Comparison of ENCODE assay signal across 8 mouse cellular contexts in genomic region chr10:43451848-43452662, GRCm38 (mm10). TPM values are rescaled to one million over a fixed set of nuclear protein-coding genes. Genes with fewer than 3 reads are reported as not detected.
DNase-seq lines count a peak whose midpoint lies in the region; ATAC-seq and TF ChIP-seq lines count a peak whose summit lies in the region.

No protein-coding gene starts in this region.

- H3K4me2 ChIP-seq in heart, embryonic 12.5 days: peak overlapping the region; percentile 57
- peak overlapping the region; percentile 30 for H3K4me2 ChIP-seq in kidney, postnatal 0 days (ENCODE audit: low read length)

- H3K27ac ChIP-seq in heart, embryonic 12.5 days (ENCODE audit: poor library complexity, severe bottlenecking): no peak overlapping the region
- no peak overlapping the region for H3K27ac ChIP-seq in kidney, postnatal 0 days
- H3K27ac ChIP-seq in liver, adult 2 months (replicated peaks; ENCODE audit: insufficient read depth, low read depth, low read length): no peak overlapping the region

- H3K79me2 ChIP-seq in liver, adult 2 months (ENCODE audit: control insufficient read depth, insufficient read depth, low read length): no peaks in the 10 kb centered on the region

- peak; percentile 84 for TF ChIP-seq CTCF in kidney, postnatal 0 days (IDR thresholded peaks at IDR 0.05; ENCODE audit: low read depth)
- peak; percentile 74 for TF ChIP-seq CTCF in liver, adult 2 months (IDR thresholded peaks at IDR 0.05; ENCODE audit: low read depth, low read length)

- DNase-seq in B cell, adult 2 months: peak; percentile 56 to 63
- DNase-seq in brain, adult 2 months (ENCODE audit: low read depth, low spot score): peak; percentile 86
- peak; percentile 86 for DNase-seq in kidney, postnatal 0 days (ENCODE audit: low spot score)
- peak; percentile 62 for DNase-seq in liver, adult 2 months (ENCODE audit: extremely low read depth, low read depth, low spot score)
- peak; percentile 63 for DNase-seq in naive thymus-derived CD4-positive, alpha-beta T cell, adult 2 months (ENCODE audit: low read depth)
- DNase-seq in splenic B cell, adult 2 months (ENCODE audit: low read depth, low spot score): peak; percentile 71

- H3K36me3 ChIP-seq in erythroblast, embryonic 14.5 days (ENCODE audit: control insufficient read depth): no peaks in the 10 kb centered on the region
- no peaks in the 10 kb centered on the region for H3K36me3 ChIP-seq in heart, embryonic 12.5 days
- H3K36me3 ChIP-seq in kidney, postnatal 0 days (ENCODE audit: insufficient read depth, low read length): no peaks in the 10 kb centered on the region
- no peaks in the 10 kb centered on the region for H3K36me3 ChIP-seq in liver, adult 2 months (ENCODE audit: control insufficient read depth, insufficient read depth, low read length)
- H3K36me3 ChIP-seq in splenic B cell, adult 2 months (ENCODE audit: control insufficient read depth, insufficient read depth, low read length, poor library complexity, severe bottlenecking): no peaks in the 10 kb centered on the region

- H3K27me3 ChIP-seq in erythroblast, embryonic 14.5 days (ENCODE audit: control insufficient read depth): 0 out of 2 replicates have a peak, but pooled peaks cover 2% of the 10 kb centered on the region
- H3K27me3 ChIP-seq in heart, embryonic 12.5 days (replicated peaks): no peaks in the 10 kb centered on the region
- no peaks in the 10 kb centered on the region for H3K27me3 ChIP-seq in kidney, postnatal 0 days (ENCODE audit: insufficient read depth, low read length)
- H3K27me3 ChIP-seq in liver, adult 2 months (ENCODE audit: control insufficient read depth, insufficient read depth, low read length): no peaks in the 10 kb centered on the region
- H3K27me3 ChIP-seq in splenic B cell, adult 2 months (ENCODE audit: control insufficient read depth, insufficient read depth, low read length, poor library complexity, severe bottlenecking): peaks cover 1% of the 10 kb centered on the region; the same call in 1 of the 2 replicates

- no peaks in the 10 kb centered on the region for H3K9me3 ChIP-seq in erythroblast, embryonic 14.5 days (ENCODE audit: control insufficient read depth, low read length)
- H3K9me3 ChIP-seq in heart, embryonic 12.5 days (replicated peaks): 0 out of 2 replicates have a peak, but pooled peaks cover 3% of the 10 kb centered on the region
- no peaks in the 10 kb centered on the region for H3K9me3 ChIP-seq in kidney, postnatal 0 days (replicated peaks; ENCODE audit: low read length)

- no peak for TF ChIP-seq POLR2A in liver, adult 2 months (IDR thresholded peaks at IDR 0.05; ENCODE audit: extremely low read depth, insufficient read depth, low read length)

- 22% methylated on average over 16 of the region's 16 CpGs for WGBS in heart, embryonic 12.5 days
- 27% methylated on average over 16 of the region's 16 CpGs for WGBS in kidney, postnatal 0 days
- 20% methylated on average over 16 of the region's 16 CpGs for WGBS in liver, adult 2 months

- 0 out of 2 replicates have a peak overlapping the region, but pooled peaks have one; percentile 0 for H3K9ac ChIP-seq in heart, embryonic 12.5 days
- H3K9ac ChIP-seq in kidney, postnatal 0 days (ENCODE audit: low read depth, low read length): no peak overlapping the region
- no peak overlapping the region for H3K9ac ChIP-seq in liver, adult 2 months (ENCODE audit: low read depth, low read length)

- H3K4me1 ChIP-seq in erythroblast, embryonic 14.5 days (ENCODE audit: control insufficient read depth): peaks cover 16% of the 10 kb centered on the region
- H3K4me1 ChIP-seq in heart, embryonic 12.5 days (replicated peaks): peaks cover 9% of the 10 kb centered on the region
- H3K4me1 ChIP-seq in kidney, postnatal 0 days (replicated peaks; ENCODE audit: insufficient read depth, low read length): no peaks in the 10 kb centered on the region
- H3K4me1 ChIP-seq in liver, adult 2 months (ENCODE audit: control insufficient read depth, insufficient read depth, low read length): no peaks in the 10 kb centered on the region

- ATAC-seq in heart, embryonic 12.5 days (ENCODE audit: insufficient number of reproducible peaks, low FRiP score): 0 out of 2 replicates have a peak, but pooled peaks have one; percentile 66
- ATAC-seq in kidney, postnatal 0 days (replicated peaks; ENCODE audit: low FRiP score, low read depth): peak; percentile 81

- H3K4me3 ChIP-seq in erythroblast, embryonic 14.5 days (replicated peaks): peak overlapping the region; percentile 46
- peak overlapping the region; percentile 30 for H3K4me3 ChIP-seq in heart, embryonic 12.5 days
- H3K4me3 ChIP-seq in kidney, postnatal 0 days (replicated peaks; ENCODE audit: low read depth, low read length): 0 out of 2 replicates have a peak overlapping the region, but pooled peaks have one; percentile 17
- no peak overlapping the region for H3K4me3 ChIP-seq in liver, adult 2 months (ENCODE audit: insufficient read depth, low read depth, low read length)

RNA-seq across cellular contexts. Expression of gene Bend3, which starts 26.6 kb away (rescaled TPM):
- 0.06 and 0.16 TPM in 2 replicates for polyA plus RNA-seq in erythroblast, embryonic 14.5 days (2012)
- polyA plus RNA-seq in heart, embryonic 12.5 days (2016; fragmentation: Nextera tagmentation; extraction: Ambion mirVana): 5.3 and 6.0 TPM in 2 replicates
- polyA plus RNA-seq in kidney, postnatal 0 days (2015; fragmentation: Nextera tagmentation; extraction: Ambion mirVana): 2.8 TPM in 2 replicates
- total RNA-seq in liver, adult 2 months (2014; rRNA removed): 1.3 and 1.5 TPM in 2 replicates
- polyA plus RNA-seq in liver, adult 2 months (2012; rRNA removed): 1.8 and 2.1 TPM in 2 replicates
